Mouse (Mus musculus) 416B (cell line): ENCODE data around the gene Gm21812.
"Not testable (repeated sequence)": the region's sequence is repeated elsewhere in the genome, so short reads cannot be mapped to it uniquely, and the experiment has no call there.

Experiments used
- DNase-seq: peaks from one replicate; pipeline ENCODE4 v3.0.0; 2011; ENCODE audit warnings: low read depth

Gm21812 gene

GRCm38 (mm10) chrY:9347084-9347483 is at the start of gene Gm21812:
TSS of gene Gm21812 (minus strand) at chrY:9347184.
- not testable (repeated sequence) for DNase-seq
